Mouse (Mus musculus): ENCODE data around the gene Rpl11.
"Not testable (repeated sequence)": the region's sequence is repeated elsewhere in the genome, so short reads cannot be mapped to it uniquely, and the experiment has no call there.

Rpl11 gene

GRCm38 (mm10) chr4:135980223-135980622 lies 73.0 kb downstream of the Rpl11 start:
- not testable (repeated sequence) for DNase-seq (ENCODE audit: low spot score)
